Mouse (Mus musculus) cortical plate, adult 2 months (tissue): ENCODE results near the gene Flcn.
A peak's percentile ranks its signal among the peaks of the same experiment; 100 is the strongest.

ENCODE experiments used
- CTCF ChIP-seq: fragments of 200-500 bp; IDR thresholded peaks from 2 replicates; pipeline ENCODE4 v1.5.1; 2011; ENCODE audit warnings: mild to moderate bottlenecking, control low read depth, low read length; ENCODE audit not compliant: insufficient read depth; ENCODE audit errors: extremely low read depth
- POLR2A ChIP-seq: fragments of 200-500 bp; IDR thresholded peaks from 2 replicates; pipeline ENCODE4 v1.6.1; 2011; ENCODE audit warnings: mild to moderate bottlenecking, low read length, control low read depth; ENCODE audit not compliant: insufficient read depth; ENCODE audit errors: extremely low read depth

DNA sequence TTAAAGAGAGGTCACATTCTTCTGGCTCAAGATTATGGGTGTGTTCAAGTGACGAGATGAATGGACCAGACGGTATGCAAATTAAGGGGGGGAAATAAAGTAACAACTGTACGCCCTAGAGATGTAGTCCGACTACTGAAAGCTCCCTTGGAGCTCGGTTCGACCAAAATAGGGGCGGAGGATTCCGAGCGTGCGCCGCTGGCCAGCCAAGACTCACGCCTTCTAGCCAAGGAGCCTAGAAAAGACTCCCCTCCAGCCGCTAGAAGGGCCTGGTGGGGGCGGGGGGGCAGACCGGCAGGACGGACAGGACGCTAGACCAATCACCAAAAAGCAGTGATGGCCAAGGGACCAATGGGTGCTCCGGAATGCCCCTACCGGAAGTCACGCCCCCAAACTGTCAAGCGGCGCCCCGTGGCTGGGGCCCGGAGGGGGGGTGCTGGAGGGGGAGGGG lies 29.2 kb upstream of the Flcn start, which contains the start of gene Nt5m:
- no peak for TF ChIP-seq CTCF
- TF ChIP-seq POLR2A = peak; percentile 34; the same call in 1 of the 2 replicates
